Mouse (Mus musculus): ENCODE measurements around the gene Gphn.
"Not testable (repeated sequence)": the region's sequence is repeated elsewhere in the genome, so short reads cannot be mapped to it uniquely, and the experiment has no call there.

Gphn gene

DNA sequence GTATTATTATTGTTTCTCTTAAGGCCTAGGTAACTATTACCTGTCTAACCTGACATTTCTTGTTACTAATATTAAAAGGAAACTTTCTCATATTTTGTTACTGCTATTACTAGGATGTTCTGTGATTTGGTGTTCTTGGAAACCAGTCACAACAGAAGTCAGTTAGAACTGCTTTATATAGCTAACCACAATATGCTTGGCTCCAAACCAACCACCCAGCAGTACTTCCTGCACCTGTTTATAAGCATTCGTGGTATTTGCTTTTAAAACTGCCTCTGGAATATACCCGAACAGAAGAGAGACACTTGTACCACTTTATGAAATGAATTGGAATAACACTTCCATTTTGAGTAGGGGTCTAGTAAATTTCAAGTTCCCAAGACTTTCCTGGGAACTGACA is 130.3 kb downstream of the Gphn start:
- DNase-seq: no peak

- DNase-seq: no peak
Observed at GRCm38 (mm10) chr12:78389267-78389666, 163.1 kb downstream of the Gphn start.

DNA sequence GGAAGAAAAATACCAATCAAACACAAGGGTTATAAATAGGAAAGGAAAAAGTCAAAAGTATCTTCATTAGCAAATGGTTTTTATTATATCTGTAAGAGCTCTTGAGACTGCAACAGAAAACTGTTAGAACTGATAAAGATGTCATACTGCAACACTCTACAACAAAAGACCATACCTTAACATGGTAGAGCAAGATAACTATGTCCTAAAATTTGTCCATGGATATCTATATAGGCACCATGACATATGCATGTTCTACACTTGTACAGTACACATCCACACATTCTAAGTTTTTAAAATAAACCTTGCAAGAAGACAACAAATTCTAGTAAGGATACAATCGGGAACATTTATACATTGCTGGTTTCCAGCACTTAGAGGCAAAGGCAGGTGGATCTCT is 169.1 kb downstream of the Gphn start:
- DNase-seq: no peak

GRCm38 (mm10) chr12:78407518-78407917 is 181.3 kb downstream of the Gphn start:
- not testable (repeated sequence) for DNase-seq

DNA sequence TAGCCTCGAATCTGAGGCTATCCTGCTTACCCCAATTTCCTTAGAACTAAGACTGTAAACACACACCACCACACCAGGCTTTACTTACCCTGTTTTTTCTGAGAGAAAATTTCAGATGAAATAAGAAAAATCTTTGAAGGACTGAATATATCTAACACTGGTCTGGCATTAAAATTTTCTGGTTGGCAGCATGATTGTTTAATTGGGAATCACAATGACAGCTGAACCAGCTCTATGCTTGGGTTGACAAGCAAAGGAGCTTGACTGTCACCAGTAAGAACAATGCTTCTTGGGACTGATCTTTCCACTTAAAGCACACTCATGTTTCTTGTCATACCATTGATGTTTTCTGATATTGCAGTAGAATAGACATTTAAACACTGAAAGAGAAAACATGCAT is 296.0 kb downstream of the Gphn start:
- no peak for DNase-seq

GRCm38 (mm10) chr12:78522804-78523394 is 296.7 kb downstream of the Gphn start:
- DNase-seq: no peak

- not testable (repeated sequence) for DNase-seq
Observed at GRCm38 (mm10) chr12:78537590-78537989, 311.4 kb downstream of the Gphn start.

DNA sequence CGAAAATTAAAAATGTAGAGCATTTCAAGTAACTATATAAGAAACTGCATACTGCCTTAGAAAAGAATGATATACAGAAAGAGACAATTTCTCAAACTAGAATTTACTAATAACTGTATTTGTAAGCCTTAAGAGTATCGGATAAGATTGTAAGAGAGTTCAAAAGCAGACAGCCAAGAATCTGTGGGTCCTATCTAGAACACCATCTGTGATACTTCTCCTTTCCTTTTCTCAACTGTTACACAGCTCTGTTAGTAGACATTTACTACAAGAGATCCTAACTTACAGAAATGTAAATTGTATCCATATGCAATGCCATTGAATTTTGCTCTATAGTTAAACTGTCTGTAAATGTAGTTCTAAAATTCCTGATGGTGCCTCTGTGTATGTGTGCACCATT is 324.7 kb downstream of the Gphn start:
- no peak for DNase-seq

- DNase-seq: no peak
Observed at GRCm38 (mm10) chr12:78631816-78632215, 405.6 kb downstream of the Gphn start.

DNA sequence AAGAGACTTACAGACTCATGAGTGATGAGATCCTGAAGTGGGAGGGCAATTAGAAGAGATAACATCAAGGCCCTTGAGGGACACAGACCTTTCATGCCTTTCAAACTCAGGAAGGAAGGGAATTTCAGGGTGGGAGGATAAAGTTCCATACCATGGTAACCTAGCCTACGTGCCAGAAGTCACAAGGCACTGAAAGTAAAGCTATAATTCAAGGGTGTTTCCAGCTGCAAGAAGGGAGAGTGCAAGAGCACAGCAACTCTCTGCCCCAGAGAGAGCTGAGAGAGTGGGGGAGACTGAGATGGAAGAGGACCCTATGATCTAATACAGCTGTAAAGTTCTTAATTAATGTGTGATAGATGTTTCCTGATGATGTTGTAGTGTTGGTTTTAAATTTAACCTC is 413.3 kb downstream of the Gphn start:
- no peak for DNase-seq

DNA sequence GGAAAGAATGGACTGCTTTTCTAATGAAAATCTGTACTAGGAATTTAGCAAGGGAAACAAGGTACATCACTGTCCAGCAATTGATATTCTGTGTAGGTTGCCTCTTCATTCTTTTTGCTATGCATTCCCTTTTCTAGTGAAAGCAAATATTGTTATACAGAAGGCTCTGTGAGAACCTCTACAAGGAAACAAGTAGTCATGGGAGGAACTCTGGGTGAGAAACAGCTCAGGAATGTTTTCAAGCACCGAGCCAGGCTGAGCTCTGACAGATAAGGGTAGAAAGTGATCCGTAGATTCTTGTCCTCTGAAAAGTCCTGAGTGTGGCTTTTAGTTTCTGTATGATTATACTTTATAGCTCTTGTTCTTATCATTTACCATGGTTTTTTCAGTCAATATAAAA is 413.9 kb downstream of the Gphn start:
- DNase-seq: no peak

DNA sequence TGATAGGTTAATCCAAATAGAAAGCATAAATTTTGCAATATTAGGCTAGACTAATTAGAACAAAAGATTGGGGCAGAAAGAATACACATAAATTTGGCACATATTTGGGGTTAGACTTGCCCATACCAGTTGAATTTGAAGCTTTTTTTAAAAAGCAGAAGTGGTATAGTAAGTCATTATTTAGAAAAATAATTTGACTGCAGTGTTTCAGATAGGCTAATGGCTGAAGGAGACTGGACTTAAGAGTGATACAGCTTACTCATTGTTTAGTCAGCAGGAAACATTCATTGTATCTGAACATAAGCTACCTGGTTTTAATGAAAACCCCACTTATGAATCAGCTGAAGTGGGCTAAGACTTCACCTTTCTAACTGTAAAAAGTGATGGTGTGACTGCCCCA is 415.0 kb downstream of the Gphn start:
- no peak for DNase-seq

DNA sequence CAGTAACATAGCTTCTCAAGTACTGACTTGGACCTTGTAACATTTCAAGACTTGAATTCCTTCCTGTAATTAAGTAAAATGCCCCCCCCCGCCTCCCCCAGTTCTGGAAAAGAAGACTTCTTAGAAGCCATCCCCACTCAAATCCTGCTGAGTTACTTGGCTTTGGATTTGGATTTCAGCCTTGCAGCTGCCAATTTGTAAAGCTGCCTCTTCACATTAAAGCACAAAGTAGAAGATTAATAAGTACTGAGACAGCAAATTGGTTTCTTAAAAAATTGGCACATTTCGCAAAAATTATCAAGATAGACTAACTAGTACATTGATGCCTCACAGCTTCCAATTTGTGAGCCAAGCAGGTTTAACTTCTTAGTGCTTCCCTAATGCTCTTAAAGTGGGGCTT is 417.5 kb downstream of the Gphn start:
- DNase-seq: no peak

DNA sequence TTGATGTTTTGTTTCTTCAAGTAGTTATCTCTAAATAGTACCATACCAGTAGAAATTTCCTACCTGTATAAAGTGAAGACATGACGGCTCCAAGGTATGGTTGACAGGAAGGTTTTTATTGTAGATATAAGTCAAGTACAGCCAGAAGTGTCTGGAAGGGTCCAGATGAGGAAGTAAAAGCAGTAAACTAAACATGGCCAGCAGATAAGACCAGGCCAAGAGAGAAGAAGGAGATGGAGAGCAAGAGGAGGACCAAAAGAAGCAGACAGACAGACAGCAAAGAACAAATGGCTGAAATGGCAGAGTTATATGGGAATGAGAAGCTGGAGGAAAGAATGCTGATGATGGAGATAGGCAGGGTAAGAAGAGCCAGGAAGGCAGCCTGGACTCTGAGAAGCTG is 419.1 kb downstream of the Gphn start:
- no peak for DNase-seq

GRCm38 (mm10) chr12:78659718-78660304 is 433.6 kb downstream of the Gphn start:
- no peak for DNase-seq

DNA sequence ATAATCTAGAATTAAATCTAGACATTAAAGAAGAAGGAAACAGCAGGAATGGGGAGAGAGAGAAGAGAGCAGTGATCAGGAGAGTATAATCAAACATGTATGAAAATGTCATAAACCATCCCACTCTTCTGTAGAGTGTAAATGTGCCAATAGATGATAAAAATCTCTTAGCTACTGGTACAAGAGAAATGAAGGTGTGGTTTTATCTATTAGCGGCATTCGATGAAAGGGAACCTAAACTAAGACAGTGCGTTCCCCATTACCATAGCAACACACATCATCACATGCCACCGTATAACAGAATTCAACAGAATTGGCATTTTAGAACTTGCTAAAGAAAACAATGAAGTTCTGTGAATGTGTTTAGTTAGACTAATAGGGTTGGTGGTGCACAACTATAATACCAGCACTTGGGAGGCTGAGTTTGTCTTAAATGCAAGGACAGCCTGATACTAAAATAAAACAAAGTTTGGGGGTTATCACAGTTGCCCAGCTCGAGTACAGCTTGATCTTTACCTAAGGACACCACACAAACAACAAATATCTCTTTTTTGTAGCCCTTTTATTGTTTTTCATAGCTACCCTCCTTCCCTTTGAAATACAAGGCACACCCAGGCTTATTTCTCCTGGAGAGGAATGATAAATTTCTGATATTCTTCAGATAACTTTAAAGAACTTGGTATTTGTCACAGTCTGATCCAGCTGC is 452.1 kb downstream of the Gphn start:
- no peak for DNase-seq

GRCm38 (mm10) chr12:78678807-78679189 is 452.6 kb downstream of the Gphn start:
- no peak for DNase-seq

DNA sequence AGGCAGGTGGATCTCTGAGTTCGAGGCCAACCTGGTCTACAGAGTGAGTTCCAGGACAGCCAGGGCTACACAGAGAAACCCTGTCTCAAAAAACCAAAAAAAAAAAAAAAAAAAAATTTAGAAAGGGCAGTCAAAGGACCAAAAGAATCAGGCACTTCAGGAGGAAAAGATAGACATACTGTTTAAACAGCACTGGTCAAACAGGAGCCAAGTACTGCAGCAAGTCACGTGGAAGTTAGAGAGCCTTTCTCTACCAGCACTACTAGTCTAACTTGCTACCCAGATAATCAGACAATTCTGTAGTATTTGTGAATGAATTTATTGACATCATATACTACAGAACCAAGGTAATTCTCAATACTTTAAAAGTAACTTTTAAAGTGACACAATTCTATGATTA is 454.9 kb downstream of the Gphn start:
- no peak for DNase-seq

DNA sequence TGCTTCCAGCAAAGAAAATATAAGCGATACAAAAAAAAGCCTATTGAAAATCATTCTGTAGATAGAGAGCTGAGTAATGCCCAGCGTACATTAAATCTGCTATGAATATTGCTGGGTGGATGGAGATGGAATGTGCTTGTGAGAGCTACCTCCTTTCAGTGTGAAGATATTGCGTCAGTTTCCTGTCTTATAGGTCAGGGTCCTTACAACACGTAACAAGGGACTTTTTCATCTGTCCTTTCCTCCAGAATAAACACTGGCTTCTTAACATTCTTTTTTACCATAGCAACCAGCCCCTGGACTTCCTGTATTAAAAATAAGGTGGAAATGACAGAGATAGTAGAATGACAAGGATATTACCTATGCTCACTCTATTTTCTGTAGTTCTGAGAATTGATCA is 456.1 kb downstream of the Gphn start:
- no peak for DNase-seq

GRCm38 (mm10) chr12:78685669-78686215 is 459.6 kb downstream of the Gphn start:
- DNase-seq: no peak

DNA sequence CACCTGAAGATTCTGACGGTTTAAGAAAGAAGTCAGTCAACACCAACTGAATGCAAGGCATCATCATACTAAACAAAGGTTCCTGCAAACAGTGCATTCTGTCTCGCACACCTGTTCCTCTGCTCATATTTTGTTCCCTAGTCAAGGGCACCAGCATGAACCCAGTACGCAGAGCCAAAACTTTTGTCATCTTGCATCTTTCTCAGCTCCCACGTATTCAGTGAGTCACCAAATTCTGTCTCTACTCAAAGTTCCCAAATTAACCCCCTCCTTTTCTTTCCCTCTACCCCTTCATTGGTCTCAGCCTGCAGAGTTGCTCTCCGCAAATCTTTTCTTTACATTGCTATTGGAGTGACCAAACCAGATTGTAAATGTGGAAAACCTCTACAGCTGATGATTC is 462.7 kb downstream of the Gphn start:
- DNase-seq: no peak

GRCm38 (mm10) chr12:78691325-78691724 is 465.1 kb downstream of the Gphn start, which contains the start of gene Fam71d:
Gene Fam71d, plus strand, starts transcription at chr12:78691535.
- peak in 1 of 2 experiments; percentile 13 for DNase-seq

GRCm38 (mm10) chr12:78693281-78693680 is 467.1 kb downstream of the Gphn start:
- DNase-seq: peak; percentile 39 to 48

GRCm38 (mm10) chr12:78717783-78718182 is 491.6 kb downstream of the Gphn start:
- DNase-seq: no peak

All from kidney, adult 8-10 months (tissue).